Comparison of ENCODE assay signal across 10 mouse cellular contexts in the genomic region with DNA sequence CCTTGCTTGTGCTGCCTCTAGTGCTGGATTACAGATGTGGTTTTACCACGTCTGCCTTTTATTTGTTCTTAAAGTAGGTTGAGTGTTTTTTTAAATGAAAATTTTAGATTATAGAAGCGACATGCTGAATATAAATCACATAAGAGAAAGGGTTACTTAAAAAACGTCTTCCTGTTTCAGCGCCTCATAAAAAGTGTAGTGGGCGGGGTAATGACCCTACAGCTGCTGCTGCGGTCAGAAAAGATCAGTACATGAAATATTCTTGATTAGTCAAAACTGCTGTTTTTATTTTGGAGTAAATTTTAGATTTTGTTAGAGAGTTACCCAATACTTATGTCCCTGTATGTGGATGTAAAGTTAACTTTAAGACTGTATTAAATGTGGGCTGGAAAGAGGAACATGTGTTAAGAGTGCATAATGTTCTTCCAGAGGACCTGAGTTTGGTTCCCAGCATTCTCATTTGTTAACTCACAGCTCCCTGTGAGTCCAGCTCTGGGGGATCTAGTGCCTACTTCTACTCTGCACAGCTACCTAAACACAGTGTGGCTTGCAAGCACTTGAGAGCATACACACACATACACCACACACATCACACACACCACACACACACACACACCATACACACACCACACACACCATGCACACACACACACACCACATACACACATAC. TPM values are rescaled to one million over a fixed set of nuclear protein-coding genes. Genes with fewer than 3 reads are reported as not detected.
DNase-seq lines count a peak whose midpoint lies in the region; ATAC-seq and TF ChIP-seq lines count a peak whose summit lies in the region.
"Had no signal": no experiment of that assay in that cellular context is flagged by ENCODE, and none has a peak within 500 bp of the region (broad histone marks: within the 10 kb centered on the region; RNA-seq: fewer than 3 reads in every experiment).

No protein-coding gene starts in this region.

- DNase-seq in forebrain, embryonic 11.5 days (ENCODE audit: low spot score): peak; percentile 19
- peak; percentile 15 for DNase-seq in lung, postnatal 25 days (ENCODE audit: low spot score)
- no peak for DNase-seq in lung, adult 2 months
- DNase-seq in naive thymus-derived CD4-positive, alpha-beta T cell, adult 2 months (ENCODE audit: low read depth): peak; percentile 65
- DNase-seq in urinary bladder, postnatal 10 days (ENCODE audit: low spot score): no peak
- DNase-seq in frontal cortex, postnatal 25 days (ENCODE audit: low spot score in 2 of 2): no peak
- DNase-seq: cerebellum, adult 18-20 months had no signal

- H3K27me3 ChIP-seq in forebrain, embryonic 11.5 days (ENCODE audit: control insufficient read depth, insufficient read depth, low read length): no peaks in the 10 kb centered on the region
- 0 out of 2 replicates have a peak, but pooled peaks cover 5% of the 10 kb centered on the region for H3K27me3 ChIP-seq in forebrain, embryonic 12.5 days
- H3K27me3 ChIP-seq: heart, embryonic 15.5 days had no signal

- H3K9ac ChIP-seq in forebrain, embryonic 11.5 days (ENCODE audit: low read length): no peak overlapping the region
- no peak overlapping the region for H3K9ac ChIP-seq in forebrain, embryonic 12.5 days
- H3K9ac ChIP-seq: heart, embryonic 15.5 days had no signal

- no peaks in the 10 kb centered on the region; the same call in 1 of the 2 replicates for H3K4me1 ChIP-seq in forebrain, embryonic 11.5 days (replicated peaks; ENCODE audit: control insufficient read depth, insufficient read depth, low read length)
- peaks cover 17% of the 10 kb centered on the region for H3K4me1 ChIP-seq in forebrain, embryonic 12.5 days
- peaks cover 6% of the 10 kb centered on the region for H3K4me1 ChIP-seq in lung, adult 2 months (ENCODE audit: control insufficient read depth, insufficient read depth, low read length)

- no peak overlapping the region for H3K4me3 ChIP-seq in forebrain, embryonic 11.5 days (ENCODE audit: low read depth, low read length)
- H3K4me3 ChIP-seq in forebrain, embryonic 12.5 days (replicated peaks): no peak overlapping the region
- H3K4me3 ChIP-seq in lung, adult 2 months (replicated peaks; ENCODE audit: extremely low read depth, low read depth, low read length): no peak overlapping the region

- no peak for TF ChIP-seq CTCF in lung, adult 2 months (IDR thresholded peaks at IDR 0.05; ENCODE audit: insufficient read depth, low read length)

- H3K4me2 ChIP-seq in forebrain, embryonic 11.5 days (ENCODE audit: low read depth, low read length, severe bottlenecking): no peak overlapping the region
- no peak overlapping the region for H3K4me2 ChIP-seq in forebrain, embryonic 12.5 days

- H3K9me3 ChIP-seq in forebrain, embryonic 11.5 days (ENCODE audit: control insufficient read depth, low read length): no peaks in the 10 kb centered on the region
- H3K9me3 ChIP-seq in forebrain, embryonic 12.5 days: no peaks in the 10 kb centered on the region
- H3K9me3 ChIP-seq: heart, embryonic 15.5 days had no signal

- no peak for ATAC-seq in forebrain, embryonic 11.5 days (replicated peaks; ENCODE audit: low FRiP score)
- no peak for ATAC-seq in forebrain, embryonic 12.5 days (ENCODE audit: low FRiP score)
- peak; percentile 9 for ATAC-seq in inflammation-experienced regulatory T-cells, adult 6 months

- H3K27ac ChIP-seq in forebrain, embryonic 11.5 days (ENCODE audit: low read depth, low read length): no peak overlapping the region
- H3K27ac ChIP-seq in forebrain, embryonic 12.5 days: no peak overlapping the region
- H3K27ac ChIP-seq: heart, embryonic 15.5 days had no signal

- no peaks in the 10 kb centered on the region for H3K36me3 ChIP-seq in forebrain, embryonic 11.5 days (ENCODE audit: control insufficient read depth, insufficient read depth, low read length)
- H3K36me3 ChIP-seq in forebrain, embryonic 12.5 days (replicated peaks): peaks cover 11% of the 10 kb centered on the region

- no peak for TF ChIP-seq POLR2A in lung, adult 2 months (IDR thresholded peaks at IDR 0.05; ENCODE audit: borderline replicate concordance, extremely low read depth, low read depth, low read length)

- WGBS in forebrain, embryonic 11.5 days: 78% methylated on average over 6 of the region's 6 CpGs
- WGBS in forebrain, embryonic 12.5 days: 75% methylated on average over 6 of the region's 6 CpGs
- WGBS in lung, adult 2 months: 29% methylated on average over 6 of the region's 6 CpGs

RNA-seq across cellular contexts. Expression of gene Pdcd4, which starts 14.1 kb away (rescaled TPM):
- 84.0 and 90.6 TPM in 2 replicates for polyA plus RNA-seq in forebrain, embryonic 11.5 days (2014; fragmentation: Nextera tagmentation; extraction: Ambion mirVana)
- polyA plus RNA-seq in forebrain, embryonic 12.5 days (2016; fragmentation: Nextera tagmentation; extraction: Ambion mirVana): 110 and 111 TPM in 2 replicates
- 4.1 and 8.0 TPM in 2 replicates for polyA plus RNA-seq in lung, adult 2 months (2012; rRNA removed)
- 100 to 1,000 TPM; 405 to 678 (median 450) TPM for polyA plus RNA-seq in inflammation-experienced regulatory T-cells, adult 6 months (2017; shearing (Covaris generic))

RNA-seq across cellular contexts. Expression of gene Shoc2, which starts 37.9 kb away (rescaled TPM):
- polyA plus RNA-seq in forebrain, embryonic 11.5 days (2014; fragmentation: Nextera tagmentation; extraction: Ambion mirVana): 82.5 and 85.8 TPM in 2 replicates
- polyA plus RNA-seq in forebrain, embryonic 12.5 days (2016; fragmentation: Nextera tagmentation; extraction: Ambion mirVana): 76.2 and 77.4 TPM in 2 replicates
- 10.4 and 18.5 TPM in 2 replicates for polyA plus RNA-seq in lung, adult 2 months (2012; rRNA removed)
- 10 to 100 TPM; 74.2 to 76.2 (median 74.6) TPM for polyA plus RNA-seq in inflammation-experienced regulatory T-cells, adult 6 months (2017; shearing (Covaris generic))

RNA-seq across cellular contexts. Expression of gene Bbip1, which starts 38.3 kb away (rescaled TPM):
- 127 and 138 TPM in 2 replicates for polyA plus RNA-seq in forebrain, embryonic 11.5 days (2014; fragmentation: Nextera tagmentation; extraction: Ambion mirVana)
- polyA plus RNA-seq in forebrain, embryonic 12.5 days (2016; fragmentation: Nextera tagmentation; extraction: Ambion mirVana): 138 and 139 TPM in 2 replicates
- polyA plus RNA-seq in lung, adult 2 months (2012; rRNA removed): 4.9 and 6.9 TPM in 2 replicates
- polyA plus RNA-seq in inflammation-experienced regulatory T-cells, adult 6 months (2017; shearing (Covaris generic)): 100 to 1,000 TPM; 120 to 123 (median 121) TPM

Comparison
In these comparisons a context has a peak if more than half of its experiments do, and no peak if none do; other contexts are left out.
1. DNase-seq: peak in forebrain, embryonic 11.5 days (single experiment), lung, postnatal 25 days (single experiment) and naive thymus-derived CD4-positive, alpha-beta T cell, adult 2 months (single experiment); none in lung, adult 2 months (single experiment), urinary bladder, postnatal 10 days (single experiment) and frontal cortex, postnatal 25 days (0 of 2).
2. RNA of gene Bbip1, which starts 38.3 kb away (polyA plus RNA-seq): 138 to 139 TPM in forebrain, embryonic 12.5 days, 127 to 138 TPM in forebrain, embryonic 11.5 days and 120 to 123 TPM in inflammation-experienced regulatory T-cells, adult 6 months; 4.9 to 6.9 TPM in lung, adult 2 months; every median in the first group is over 10 times any median in the second.